Mouse (Mus musculus): ENCODE data around the gene Lrrtm1.

The Lrrtm1 gene

DNA sequence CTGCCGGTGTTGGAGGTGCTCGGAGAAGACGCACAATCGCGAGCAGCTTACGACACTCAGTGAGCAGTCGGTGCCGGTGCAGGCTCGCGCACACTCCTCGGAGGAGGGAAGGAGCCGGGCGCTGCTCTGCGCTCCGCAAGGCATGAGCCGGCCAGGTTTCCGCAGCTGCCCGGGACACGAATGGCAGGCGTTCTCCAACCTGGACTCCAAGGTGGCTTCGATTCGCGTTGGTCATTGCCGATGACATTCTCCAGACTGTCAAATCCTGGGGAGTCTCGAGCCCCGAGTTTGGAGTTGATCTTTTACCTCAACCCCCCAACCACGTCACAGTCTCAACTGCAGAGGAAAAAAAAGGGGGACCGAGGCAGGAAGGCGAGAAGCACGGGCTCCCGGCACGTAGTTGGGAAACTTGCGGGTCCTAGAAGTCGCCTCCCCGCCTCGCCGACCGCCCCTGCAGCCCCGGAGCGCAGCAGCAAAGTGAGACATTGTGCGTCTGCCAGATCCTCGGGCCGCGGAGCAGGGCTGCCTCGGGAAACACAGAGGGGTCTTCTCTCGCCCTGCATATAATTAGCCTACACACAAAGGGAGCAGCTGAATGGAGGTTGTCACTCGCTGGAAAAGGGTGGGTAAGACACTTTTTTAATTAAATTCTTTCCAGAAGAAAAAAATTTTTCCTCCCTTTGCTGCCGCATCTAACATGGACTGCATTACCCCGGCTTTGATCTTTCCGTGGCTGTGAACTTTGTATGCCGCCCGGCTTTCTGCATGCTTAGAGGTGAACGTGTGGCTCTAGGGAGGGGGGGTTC lies at the start of gene Lrrtm1:
TSS of gene Lrrtm1 (plus strand) at position 89 of the 806 bp plus-strand sequence.
- DNase-seq (ENCODE audit: low spot score) = no peak

DNA sequence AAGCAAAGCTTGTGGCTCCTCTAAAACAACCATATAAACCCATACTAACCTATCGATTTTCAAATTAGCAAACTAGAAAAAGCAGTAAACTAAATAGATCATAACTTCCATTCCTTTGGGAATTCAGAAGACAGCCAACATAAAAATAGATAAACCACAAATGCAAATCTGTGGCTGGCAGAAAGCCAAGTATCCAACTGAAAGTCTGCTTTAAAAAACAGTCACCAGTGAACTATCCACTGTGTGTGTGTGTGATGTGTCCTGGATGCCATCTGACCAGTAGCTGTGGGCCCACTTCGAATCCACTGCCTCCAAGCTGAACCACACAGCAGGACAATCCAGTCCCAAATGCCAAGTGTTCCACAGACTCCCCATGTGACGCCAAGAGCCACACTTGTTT lies 45.8 kb upstream of the Lrrtm1 start:
- DNase-seq (ENCODE audit: low spot score) = no peak

DNA sequence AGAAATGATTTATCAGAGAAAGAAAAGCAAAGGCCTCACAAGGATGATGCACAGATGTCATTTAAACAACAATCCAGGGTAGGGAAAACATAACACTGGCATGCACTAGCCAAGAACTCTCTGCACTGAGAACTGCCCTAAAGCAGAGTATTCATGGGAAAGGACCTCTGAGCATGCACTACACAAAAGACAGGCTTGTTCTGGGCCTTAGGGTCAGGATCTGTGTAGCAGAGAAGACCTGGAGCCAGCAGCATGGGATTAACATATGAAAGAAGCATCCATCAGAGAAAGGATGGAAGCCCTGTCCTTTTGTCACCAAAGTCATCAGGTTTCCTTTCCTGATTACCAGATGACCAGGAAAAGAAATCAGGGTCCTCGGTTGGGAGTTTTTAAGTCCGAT lies 43.1 kb upstream of the Lrrtm1 start:
- no peak for DNase-seq (ENCODE audit: low spot score)

DNA sequence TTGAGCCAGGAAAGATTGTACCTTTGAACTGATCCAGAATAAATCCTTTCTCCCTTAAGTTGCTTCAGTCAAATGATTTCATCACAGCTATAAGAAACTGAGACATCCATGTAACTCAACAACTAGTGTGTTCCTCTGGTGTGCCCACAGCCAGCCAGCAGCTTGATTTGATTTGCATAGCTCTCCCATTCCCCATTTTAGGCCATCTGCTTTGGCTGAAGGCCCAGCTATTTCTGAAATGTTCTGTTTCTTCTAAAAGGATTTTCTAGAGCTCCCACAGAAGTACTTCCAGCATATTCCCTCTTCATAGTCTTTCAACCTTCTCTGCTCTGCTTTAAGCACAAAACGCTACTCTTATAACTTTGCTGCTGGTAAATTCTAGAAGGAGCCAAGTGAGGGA lies 33.3 kb upstream of the Lrrtm1 start:
- DNase-seq (ENCODE audit: low spot score) = no peak

DNA sequence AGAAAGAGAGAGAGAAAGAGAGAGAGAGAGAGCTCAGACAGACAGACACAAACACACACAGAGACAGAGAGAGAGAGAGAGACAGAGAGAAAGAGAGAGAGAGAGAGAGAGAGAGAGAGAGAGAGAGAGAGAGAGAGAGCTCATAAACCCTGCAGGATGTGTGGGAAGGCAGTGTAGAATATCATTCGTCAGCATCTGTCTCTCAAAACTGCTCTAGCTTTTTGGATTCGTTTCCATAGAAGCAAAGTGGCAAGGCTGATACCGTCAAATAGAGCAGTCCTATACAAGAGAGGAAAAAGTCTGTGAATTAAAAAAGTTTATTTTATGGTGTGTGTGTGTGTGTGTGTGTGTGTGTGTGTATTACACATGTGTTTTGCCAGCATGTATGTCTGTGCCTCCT lies 32.6 kb upstream of the Lrrtm1 start:
- no peak for DNase-seq (ENCODE audit: low spot score)

DNA sequence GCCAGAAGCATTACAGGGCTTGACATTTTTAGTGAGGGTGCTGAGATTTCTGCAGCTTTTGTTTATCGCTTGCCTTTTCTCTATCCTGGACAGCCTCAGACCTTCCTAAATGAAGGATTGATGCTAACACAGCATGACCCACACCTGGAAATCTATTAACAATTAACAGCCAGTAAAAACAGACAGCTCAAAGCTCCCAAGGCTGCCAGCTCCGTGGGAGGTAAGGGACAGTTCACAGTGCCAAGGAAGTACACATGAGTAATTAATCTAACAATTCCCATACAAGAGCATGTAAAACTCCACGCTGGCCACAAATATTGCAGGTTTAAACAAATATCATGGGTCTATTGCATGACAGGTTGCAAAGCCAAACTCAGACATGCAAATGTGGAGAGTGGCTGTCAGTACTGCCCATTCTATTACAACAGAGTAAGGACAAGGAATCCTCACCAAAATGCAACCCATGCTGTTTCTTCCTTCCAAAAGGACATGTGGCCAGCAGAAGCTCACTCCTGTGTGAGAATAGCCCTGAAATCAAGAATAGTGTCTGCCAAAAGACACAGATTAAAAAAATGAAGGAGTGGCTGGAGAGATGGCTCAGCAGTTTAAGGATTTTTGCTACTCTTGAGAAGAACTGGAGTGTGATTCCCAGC lies 28.6 kb upstream of the Lrrtm1 start:
- no peak for DNase-seq (ENCODE audit: low spot score)

DNA sequence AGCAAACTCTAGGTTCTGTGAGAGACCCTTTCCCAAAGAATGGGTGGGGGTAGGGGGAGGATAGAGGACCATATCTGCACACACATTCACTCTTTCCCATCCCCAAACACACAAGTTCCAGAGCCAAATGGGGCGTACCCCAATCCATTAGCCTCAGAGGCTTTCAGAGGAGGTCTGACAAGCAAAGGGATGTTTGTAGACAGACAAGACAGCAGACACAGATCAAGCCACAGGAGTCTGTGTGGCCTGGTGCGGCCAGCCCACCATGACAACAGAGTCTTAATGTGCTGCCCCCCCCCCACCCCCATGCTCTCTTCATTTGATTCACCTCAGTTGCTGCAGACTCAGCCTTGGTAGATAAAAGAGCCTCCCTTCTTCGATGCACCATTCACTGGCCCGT lies 27.2 kb upstream of the Lrrtm1 start:
- no peak for DNase-seq (ENCODE audit: low spot score)

DNA sequence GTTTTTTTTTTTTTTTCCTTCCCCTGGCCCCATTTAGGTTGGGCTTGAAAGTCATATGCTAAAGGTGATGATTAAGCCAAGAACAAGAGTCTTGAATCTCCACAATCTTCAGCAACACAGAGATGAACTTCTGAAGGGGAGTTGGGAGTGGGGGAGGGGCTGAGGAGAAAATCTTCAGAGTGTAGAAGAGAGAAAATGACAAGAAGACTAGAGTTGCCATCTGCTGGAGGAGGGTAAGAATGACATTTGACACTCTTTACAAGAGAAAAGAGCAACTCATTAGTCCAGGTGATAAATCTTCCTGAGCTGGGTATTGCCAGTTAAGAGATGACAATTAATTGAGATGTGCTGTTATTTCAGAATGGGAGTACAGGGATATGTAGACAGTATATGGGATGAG lies 23.6 kb upstream of the Lrrtm1 start:
- DNase-seq (ENCODE audit: low spot score) = peak; percentile 6

DNA sequence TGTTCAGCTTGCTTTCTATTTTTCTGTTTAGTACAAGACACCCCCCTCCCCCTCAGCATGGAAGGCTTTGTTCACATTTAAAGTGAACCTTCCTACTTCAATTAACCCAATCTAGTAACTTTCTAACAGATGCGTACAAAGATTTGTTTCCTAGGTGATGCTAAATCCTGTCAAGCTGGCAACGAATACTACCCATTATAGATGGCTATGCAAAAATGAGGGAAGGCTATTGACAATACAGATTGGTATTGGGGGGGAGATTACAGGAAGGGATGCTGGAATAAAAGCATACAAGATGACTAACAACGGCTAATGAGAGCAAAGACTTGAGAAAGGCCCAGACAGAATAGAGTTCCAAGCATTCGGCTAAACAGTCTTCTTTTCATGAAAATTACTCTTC lies 21.7 kb upstream of the Lrrtm1 start:
- DNase-seq (ENCODE audit: low spot score) = no peak

DNA sequence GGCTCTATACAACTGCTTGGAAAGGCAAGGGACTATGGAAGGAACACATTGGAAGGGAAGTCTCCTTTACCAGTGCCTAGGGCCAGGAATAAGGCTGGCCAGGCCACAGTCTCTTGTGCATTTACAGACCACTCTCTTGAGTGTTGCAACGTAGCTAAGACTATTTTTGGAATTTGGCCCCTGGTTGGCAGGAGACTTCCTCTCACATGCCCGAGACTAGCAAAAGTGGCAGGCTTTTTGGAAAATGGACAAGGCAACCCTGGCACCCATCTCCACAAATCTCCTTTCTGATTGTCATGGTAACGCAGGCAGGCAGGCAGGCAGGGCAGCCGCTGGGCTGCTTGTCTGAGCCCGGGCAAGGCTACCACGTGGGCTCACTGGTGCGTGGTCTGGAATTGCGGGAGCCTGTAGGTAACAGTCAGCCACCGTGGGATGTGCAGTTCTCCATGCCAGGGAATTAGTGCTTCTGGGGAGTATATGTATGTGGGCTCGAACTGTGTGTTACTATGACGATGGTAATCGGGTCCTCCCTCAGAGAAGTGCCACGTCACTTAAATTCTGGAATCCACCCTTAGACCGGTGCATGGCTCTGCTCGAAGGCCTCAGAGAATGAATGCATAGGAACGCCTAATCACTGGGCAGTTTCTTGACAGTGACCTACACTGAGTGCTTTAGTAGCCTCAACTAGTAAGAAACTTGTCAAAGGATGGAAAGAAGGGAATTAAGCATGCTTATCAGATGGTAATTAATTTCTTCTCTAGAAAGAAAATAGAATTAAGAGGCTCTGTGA lies 19.4 kb upstream of the Lrrtm1 start:
- peak; percentile 5 for DNase-seq (ENCODE audit: low spot score)

DNA sequence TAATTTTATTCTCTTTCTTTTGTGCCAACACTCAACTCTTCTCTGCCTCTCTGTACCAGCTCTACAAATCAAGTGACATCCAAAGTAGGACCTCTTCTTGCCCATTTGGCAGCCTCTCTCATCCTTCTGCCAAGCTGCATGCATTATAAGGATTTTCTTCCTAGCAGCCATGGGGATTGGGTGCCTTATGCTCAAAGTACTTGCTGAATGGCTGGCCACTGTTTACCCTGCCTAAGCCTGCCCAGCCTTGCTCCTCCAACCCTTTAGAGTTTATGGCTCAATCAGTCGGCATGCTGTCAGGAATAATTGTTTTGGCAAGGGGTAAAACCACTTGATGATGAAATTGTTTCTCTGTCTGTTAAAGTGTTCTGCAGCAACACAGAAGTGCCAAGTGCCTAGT lies 2.1 kb upstream of the Lrrtm1 start:
- no peak for DNase-seq (ENCODE audit: low spot score)

DNA sequence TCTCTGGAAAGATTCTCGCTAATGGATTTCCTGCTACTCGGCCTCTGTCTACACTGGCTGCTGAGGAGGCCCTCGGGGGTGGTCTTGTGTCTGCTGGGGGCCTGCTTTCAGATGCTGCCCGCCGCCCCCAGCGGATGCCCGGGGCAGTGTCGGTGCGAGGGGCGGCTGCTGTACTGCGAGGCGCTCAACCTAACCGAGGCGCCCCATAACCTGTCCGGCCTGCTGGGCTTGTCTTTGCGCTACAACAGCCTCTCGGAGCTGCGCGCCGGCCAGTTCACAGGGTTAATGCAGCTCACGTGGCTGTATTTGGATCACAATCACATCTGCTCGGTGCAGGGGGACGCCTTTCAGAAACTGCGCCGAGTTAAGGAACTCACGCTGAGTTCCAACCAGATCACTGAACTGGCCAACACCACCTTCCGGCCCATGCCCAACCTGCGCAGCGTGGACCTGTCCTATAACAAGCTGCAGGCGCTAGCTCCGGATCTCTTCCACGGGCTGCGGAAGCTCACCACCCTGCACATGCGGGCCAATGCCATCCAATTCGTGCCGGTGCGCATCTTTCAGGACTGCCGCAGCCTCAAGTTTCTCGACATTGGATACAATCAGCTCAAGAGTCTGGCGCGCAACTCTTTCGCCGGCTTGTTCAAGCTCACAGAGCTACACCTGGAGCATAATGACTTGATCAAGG lies 1.2 kb downstream of the Lrrtm1 start:
- DNase-seq (ENCODE audit: low spot score) = no peak

DNA sequence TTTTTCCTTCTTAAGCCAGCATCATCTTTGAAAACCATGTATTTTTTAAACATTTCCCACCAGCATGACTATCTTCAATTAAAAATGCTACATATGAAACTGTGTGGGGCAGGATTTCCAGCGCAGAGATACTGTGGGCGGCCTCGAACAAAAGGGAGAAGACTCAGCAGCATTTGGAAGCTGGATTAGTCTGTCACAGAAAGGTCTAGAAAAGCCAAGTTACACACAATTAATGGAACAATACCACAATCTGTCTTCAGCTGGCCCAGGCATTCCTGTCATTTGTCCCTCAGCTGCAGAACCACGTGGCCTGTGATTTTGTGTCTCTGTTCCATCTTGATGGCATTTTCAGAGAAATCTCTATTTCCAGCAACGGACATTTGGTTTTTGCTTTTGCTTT lies 11.0 kb downstream of the Lrrtm1 start:
- no peak for DNase-seq (ENCODE audit: low spot score)

DNA sequence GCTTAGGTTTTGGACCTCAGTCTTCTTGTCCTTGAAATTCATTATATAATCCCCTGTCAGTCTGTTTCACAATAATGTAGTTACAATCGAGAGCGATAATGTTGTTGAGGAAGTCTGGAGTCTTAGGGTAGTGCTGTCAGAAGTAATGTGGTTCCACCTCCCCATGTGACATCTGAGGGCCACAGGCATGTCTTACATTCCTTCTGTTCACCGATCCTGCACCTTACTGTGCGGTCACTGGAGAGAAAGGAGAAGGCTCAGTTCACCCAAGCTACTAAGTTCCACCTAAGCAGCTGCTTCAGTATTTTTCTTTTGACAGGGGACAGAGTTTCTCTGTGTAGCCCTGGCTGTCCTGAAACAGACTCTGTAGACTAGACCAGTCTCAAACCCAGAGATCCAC lies 13.9 kb downstream of the Lrrtm1 start:
- no peak for DNase-seq (ENCODE audit: low spot score)

DNA sequence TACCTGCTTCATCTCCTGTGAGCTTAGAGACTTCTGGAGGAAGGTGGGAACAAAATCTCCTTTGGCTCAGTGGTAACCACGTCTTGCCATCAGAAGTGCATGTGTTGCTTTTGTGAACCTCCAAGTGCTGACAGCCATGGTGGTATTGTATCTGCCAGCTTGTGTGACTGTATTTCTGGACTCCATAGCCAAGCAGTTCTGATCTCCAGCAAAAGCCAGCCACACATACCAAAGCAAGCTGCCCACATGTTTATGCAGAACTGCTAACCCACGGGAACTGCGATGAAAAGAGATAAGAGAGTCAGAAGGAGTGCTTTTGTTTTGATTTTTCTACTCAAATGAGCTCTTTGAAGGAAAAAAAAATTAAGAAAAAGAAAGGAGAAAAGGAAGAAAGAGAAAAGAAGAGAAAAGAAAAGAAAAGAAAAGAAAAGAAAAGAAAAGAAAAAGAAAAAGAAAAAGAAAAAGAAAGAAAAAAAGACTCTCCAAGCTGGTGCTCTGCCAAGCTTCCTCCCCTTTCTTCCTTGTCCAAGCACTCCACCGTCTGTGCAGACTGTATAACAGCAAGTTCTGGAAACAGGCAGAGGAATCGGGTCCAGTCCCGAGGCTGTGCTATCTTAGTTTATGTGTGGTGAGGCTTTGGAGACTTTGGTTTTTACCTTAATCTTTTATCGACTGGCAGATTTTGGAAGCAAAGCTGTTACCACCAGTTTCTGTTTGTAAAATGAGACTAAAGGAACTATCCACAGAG lies 15.0 kb downstream of the Lrrtm1 start:
- DNase-seq (ENCODE audit: low spot score) = peak; percentile 6

DNA sequence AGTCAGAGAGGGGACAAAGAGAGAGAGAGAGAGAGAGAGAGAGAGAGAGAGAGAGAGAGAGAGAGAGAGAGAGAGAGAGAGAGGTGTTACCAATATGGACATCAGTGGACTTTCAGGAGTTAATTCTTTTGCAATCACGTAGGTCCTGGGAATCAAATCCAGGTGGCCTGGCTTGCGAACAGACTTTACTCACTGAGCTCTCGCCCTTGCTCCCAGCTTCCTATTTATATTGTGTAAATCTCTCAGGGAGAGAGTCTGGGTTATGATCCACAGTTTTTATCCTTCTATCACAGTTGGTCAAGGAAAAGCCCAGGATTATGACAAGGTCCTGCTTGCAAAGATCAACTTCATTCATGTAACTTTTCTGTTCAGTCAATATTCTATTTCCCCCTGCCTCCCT lies 22.7 kb downstream of the Lrrtm1 start:
- no peak for DNase-seq (ENCODE audit: low spot score)

DNA sequence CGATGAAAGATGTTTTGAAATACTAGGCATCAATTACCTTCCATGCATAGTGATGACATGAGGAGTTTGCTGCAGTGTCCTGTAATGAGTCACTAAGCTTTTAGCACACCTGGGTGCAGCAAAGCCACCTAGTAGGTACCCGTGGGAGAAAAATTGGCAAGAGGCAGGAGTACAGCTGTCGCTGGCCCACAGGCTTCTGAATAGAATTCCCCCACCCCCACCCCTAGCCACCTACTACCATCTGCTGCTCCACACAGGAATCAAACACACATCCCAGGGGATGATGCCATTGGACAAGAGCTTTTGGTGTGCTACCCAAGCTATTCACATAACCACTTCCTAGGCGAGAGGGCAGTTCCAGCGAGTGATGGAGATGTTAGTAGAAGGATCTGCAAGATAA lies 36.3 kb downstream of the Lrrtm1 start:
- DNase-seq (ENCODE audit: low spot score) = no peak

DNA sequence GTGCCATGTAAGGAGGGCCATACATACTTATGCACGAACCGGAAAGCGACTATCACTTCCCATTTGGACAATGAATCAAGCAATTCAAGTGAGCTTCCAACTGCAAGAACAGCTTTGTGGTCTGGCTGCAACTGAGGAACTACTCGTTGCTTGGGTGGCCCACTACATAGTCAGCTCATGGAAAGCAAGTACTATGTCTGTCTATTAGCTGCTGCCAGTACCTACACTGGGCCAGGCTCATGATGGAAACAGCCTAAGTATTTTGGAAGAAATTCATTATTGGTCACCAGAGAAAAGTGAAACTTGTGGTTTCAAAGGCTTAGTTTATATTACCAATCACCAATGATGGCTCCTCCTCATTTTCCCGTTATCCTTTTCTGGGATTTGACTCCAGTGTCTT lies 43.8 kb downstream of the Lrrtm1 start:
- DNase-seq (ENCODE audit: low spot score) = no peak

DNA sequence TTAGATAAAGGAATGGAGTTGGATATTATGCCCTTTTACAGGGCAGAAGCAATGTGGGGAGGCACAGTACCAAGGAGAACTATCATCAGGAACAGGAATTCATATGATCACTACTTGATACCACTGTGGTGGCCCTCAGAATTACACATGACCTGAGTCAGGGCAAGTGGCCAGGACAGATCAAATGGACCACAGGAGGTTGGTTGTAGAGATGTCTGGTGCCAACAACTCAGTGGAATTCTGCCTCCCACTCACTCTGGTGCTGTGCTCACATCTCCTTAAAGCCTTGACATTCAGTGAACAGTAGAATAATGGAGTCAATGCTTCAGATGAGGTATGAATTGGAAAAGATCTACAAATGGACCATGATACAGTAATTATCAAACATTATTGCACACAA lies 45.9 kb downstream of the Lrrtm1 start:
- DNase-seq (ENCODE audit: low spot score) = no peak

DNA sequence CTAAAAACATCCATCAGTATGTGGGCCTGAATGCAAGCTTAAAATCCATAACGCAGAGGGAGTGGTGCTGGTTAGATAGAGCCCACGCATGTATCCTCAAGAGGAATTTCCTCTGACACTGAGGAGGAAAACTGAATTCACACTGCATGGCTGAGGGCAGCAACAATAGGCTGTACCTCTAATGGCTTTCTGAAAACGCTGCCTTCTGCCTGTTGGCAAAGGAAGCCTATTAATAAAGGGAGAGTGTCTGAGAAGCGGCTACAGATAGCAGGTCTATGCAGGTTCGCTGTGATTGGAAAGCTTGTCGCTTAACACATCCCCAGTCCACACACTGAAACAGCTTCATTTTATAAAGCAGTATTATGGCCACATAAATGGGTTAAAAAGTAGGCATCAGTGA lies 48.9 kb downstream of the Lrrtm1 start:
- no peak for DNase-seq (ENCODE audit: low spot score)

DNA sequence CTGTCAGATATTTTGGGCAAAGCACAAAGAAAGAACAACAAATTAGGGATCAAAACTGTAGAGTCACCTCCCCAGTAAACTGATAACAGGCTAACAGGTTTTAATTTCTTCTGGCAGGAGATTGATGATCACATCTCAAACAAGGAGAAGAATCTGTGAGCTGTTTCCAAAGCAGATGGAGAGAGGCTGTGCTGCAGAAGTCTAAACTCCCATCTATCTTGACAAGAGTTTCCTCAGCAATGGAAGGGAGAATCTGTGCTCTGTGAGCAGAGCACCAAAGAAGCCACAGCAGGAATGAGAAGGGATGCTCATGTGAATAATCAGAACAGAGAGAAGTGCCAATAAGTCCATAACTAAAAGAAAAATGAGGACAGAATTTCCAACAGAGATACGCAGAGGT lies 58.8 kb downstream of the Lrrtm1 start:
- no peak for DNase-seq (ENCODE audit: low spot score)

DNA sequence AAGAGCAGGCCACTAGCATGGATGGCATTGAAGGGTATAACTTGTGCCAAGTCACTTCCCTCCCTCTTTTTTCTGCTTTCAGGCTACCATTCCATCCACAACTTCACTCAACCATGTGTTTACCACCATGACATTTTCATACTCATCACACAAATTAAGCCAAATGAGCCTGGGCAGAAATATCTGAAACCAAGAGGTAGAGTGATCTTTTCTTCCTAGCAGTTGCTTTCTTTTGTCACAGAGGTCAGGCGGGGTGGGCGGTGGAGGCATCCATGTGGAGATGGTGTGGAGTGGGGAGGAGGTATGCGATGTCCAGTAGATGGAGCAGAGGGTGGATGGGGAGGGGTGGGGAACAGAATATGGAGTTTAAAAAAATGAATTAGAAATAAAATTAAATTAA lies 64.3 kb downstream of the Lrrtm1 start:
- DNase-seq (ENCODE audit: low spot score) = no peak

Measured in MN1 (cell line).